Mouse (Mus musculus): Measurements from ENCODE around the gene Cep85l. TPM values are rescaled to one million over a fixed set of nuclear protein-coding genes. Genes with fewer than 3 reads are reported as not detected.

Cep85l gene
- total and polyA plus RNA-seq, 2 experiments from 2014 or later, result 6.0 to 15.2 TPM

- Histone ChIP-seq H3K4me2 (ENCODE audit: low read depth, low read length, poor library complexity, severe bottlenecking) (no peak overlapping the region), H3K9me3 (ENCODE audit: low read length) (no peaks in the 10 kb centered on the region), H3K36me3 (ENCODE audit: insufficient read depth, low read length) (no peaks in the 10 kb centered on the region), H3K4me1 (ENCODE audit: insufficient read depth, low read length) (no peaks in the 10 kb centered on the region), H3K9ac (replicated peaks; ENCODE audit: low read length, poor library complexity, severe bottlenecking) (no peak overlapping the region), H3K27ac (ENCODE audit: low read depth, low read length) (no peak overlapping the region), H3K27me3 (ENCODE audit: insufficient read depth, low read length) (no peaks in the 10 kb centered on the region), H3K4me3 (ENCODE audit: low read depth, low read length) (no peak overlapping the region)
- DNase-seq (ENCODE audit: low spot score) (no peak), ATAC-seq (ENCODE audit: low FRiP score) (no peak)
- TF ChIP-seq CTCF (IDR thresholded peaks at IDR 0.05), result no peak
Observed at GRCm38 (mm10) chr10:53402293-53402692, 22.5 kb upstream of the Cep85l start.

- no peaks in the 10 kb centered on the region for H3K4me1 ChIP-seq (ENCODE audit: insufficient read depth, low read length)
- H3K4me2 ChIP-seq (ENCODE audit: low read depth, low read length, poor library complexity, severe bottlenecking), result no peak overlapping the region
- no peaks in the 10 kb centered on the region for H3K9me3 ChIP-seq (ENCODE audit: low read length)
- H3K4me3 ChIP-seq (ENCODE audit: low read depth, low read length), result no peak overlapping the region
- H3K9ac ChIP-seq (replicated peaks; ENCODE audit: low read length, poor library complexity, severe bottlenecking), result no peak overlapping the region
- H3K27me3 ChIP-seq (ENCODE audit: insufficient read depth, low read length), result no peaks in the 10 kb centered on the region
- no peak for TF ChIP-seq CTCF (IDR thresholded peaks at IDR 0.05)
- no peak for ATAC-seq (ENCODE audit: low FRiP score)
- DNase-seq (ENCODE audit: low spot score), result no peak
- WGBS, result 56% methylated on average over 3 of the region's 3 CpGs
- no peak overlapping the region for H3K27ac ChIP-seq (ENCODE audit: low read depth, low read length)
- no peaks in the 10 kb centered on the region for H3K36me3 ChIP-seq (ENCODE audit: insufficient read depth, low read length)
Observed at GRCm38 (mm10) chr10:53399053-53399452, 19.3 kb upstream of the Cep85l start.

- H3K27me3 ChIP-seq (ENCODE audit: insufficient read depth, low read length), result no peaks in the 10 kb centered on the region
- no peaks in the 10 kb centered on the region for H3K36me3 ChIP-seq (ENCODE audit: insufficient read depth, low read length)
- ATAC-seq (ENCODE audit: low FRiP score), result no peak
- no peak overlapping the region for H3K27ac ChIP-seq (ENCODE audit: low read depth, low read length)
- H3K4me3 ChIP-seq (ENCODE audit: low read depth, low read length), result no peak overlapping the region
- WGBS, result 3% methylated on average over 9 of the region's 9 CpGs
- H3K9me3 ChIP-seq (ENCODE audit: low read length), result no peaks in the 10 kb centered on the region
- H3K4me2 ChIP-seq (ENCODE audit: low read depth, low read length, poor library complexity, severe bottlenecking), result peak overlapping the region; percentile 33
- DNase-seq (ENCODE audit: low spot score), result peak; percentile 13
- no peak for TF ChIP-seq CTCF (IDR thresholded peaks at IDR 0.05)
- no peak overlapping the region for H3K9ac ChIP-seq (replicated peaks; ENCODE audit: low read length, poor library complexity, severe bottlenecking)
- H3K4me1 ChIP-seq (ENCODE audit: insufficient read depth, low read length), result no peaks in the 10 kb centered on the region
Observed at GRCm38 (mm10) chr10:53398540-53398902, 18.8 kb upstream of the Cep85l start.

GRCm38 (mm10) chr10:53397846-53398539 is 18.2 kb upstream of the Cep85l start:
- no peak overlapping the region for H3K27ac ChIP-seq (ENCODE audit: low read depth, low read length)
- no peak for TF ChIP-seq CTCF (IDR thresholded peaks at IDR 0.05)
- no peak for ATAC-seq (ENCODE audit: low FRiP score)
- 48% methylated on average over 10 of the region's 10 CpGs for WGBS
- no peaks in the 10 kb centered on the region for H3K36me3 ChIP-seq (ENCODE audit: insufficient read depth, low read length)
- no peak for DNase-seq (ENCODE audit: low spot score)
- H3K4me2 ChIP-seq (ENCODE audit: low read depth, low read length, poor library complexity, severe bottlenecking), result peak overlapping the region; percentile 33
- H3K27me3 ChIP-seq (ENCODE audit: insufficient read depth, low read length), result no peaks in the 10 kb centered on the region
- no peaks in the 10 kb centered on the region for H3K9me3 ChIP-seq (ENCODE audit: low read length)
- H3K4me1 ChIP-seq (ENCODE audit: insufficient read depth, low read length), result no peaks in the 10 kb centered on the region
- H3K4me3 ChIP-seq (ENCODE audit: low read depth, low read length), result no peak overlapping the region
- no peak overlapping the region for H3K9ac ChIP-seq (replicated peaks; ENCODE audit: low read length, poor library complexity, severe bottlenecking)

GRCm38 (mm10) chr10:53394923-53395629 is 15.3 kb upstream of the Cep85l start:
- no peaks in the 10 kb centered on the region for H3K9me3 ChIP-seq (ENCODE audit: low read length)
- ATAC-seq (ENCODE audit: low FRiP score) (no peak), DNase-seq (ENCODE audit: low spot score) (no peak)
- no peak overlapping the region for H3K9ac ChIP-seq (replicated peaks; ENCODE audit: low read length, poor library complexity, severe bottlenecking)
- TF ChIP-seq CTCF (IDR thresholded peaks at IDR 0.05), result no peak
- no peaks in the 10 kb centered on the region for H3K27me3 ChIP-seq (ENCODE audit: insufficient read depth, low read length)
- H3K4me2 ChIP-seq (ENCODE audit: low read depth, low read length, poor library complexity, severe bottlenecking), result no peak overlapping the region
- H3K4me1 ChIP-seq (ENCODE audit: insufficient read depth, low read length), result no peaks in the 10 kb centered on the region
- H3K36me3 ChIP-seq (ENCODE audit: insufficient read depth, low read length), result no peaks in the 10 kb centered on the region
- no peak overlapping the region for H3K27ac ChIP-seq (ENCODE audit: low read depth, low read length)
- no peak overlapping the region for H3K4me3 ChIP-seq (ENCODE audit: low read depth, low read length)
- WGBS, result 86% methylated on average over 9 of the region's 9 CpGs

- ATAC-seq (ENCODE audit: low FRiP score), result no peak
- no peak overlapping the region for H3K4me2 ChIP-seq (ENCODE audit: low read depth, low read length, poor library complexity, severe bottlenecking)
- no peaks in the 10 kb centered on the region for H3K4me1 ChIP-seq (ENCODE audit: insufficient read depth, low read length)
- WGBS, result 66% methylated on average over 6 of the region's 6 CpGs
- H3K27ac ChIP-seq (ENCODE audit: low read depth, low read length), result no peak overlapping the region
- no peak overlapping the region for H3K9ac ChIP-seq (replicated peaks; ENCODE audit: low read length, poor library complexity, severe bottlenecking)
- no peak overlapping the region for H3K4me3 ChIP-seq (ENCODE audit: low read depth, low read length)
- TF ChIP-seq CTCF (IDR thresholded peaks at IDR 0.05), result no peak
- DNase-seq (ENCODE audit: low spot score), result no peak
- H3K27me3 ChIP-seq (ENCODE audit: insufficient read depth, low read length), result no peaks in the 10 kb centered on the region
- H3K9me3 ChIP-seq (ENCODE audit: low read length), result no peaks in the 10 kb centered on the region
- no peaks in the 10 kb centered on the region for H3K36me3 ChIP-seq (ENCODE audit: insufficient read depth, low read length)
Observed at GRCm38 (mm10) chr10:53388227-53388920, 8.6 kb upstream of the Cep85l start.

All from midbrain, postnatal 0 days (tissue).